Mouse (Mus musculus): ENCODE measurements around the gene Pxylp1. TPM values are rescaled to one million over a fixed set of nuclear protein-coding genes. Genes with fewer than 3 reads are reported as not detected.

Pxylp1 gene
- polyA plus RNA-seq, 1 experiment from 2014 or later = 22.7 TPM

DNA sequence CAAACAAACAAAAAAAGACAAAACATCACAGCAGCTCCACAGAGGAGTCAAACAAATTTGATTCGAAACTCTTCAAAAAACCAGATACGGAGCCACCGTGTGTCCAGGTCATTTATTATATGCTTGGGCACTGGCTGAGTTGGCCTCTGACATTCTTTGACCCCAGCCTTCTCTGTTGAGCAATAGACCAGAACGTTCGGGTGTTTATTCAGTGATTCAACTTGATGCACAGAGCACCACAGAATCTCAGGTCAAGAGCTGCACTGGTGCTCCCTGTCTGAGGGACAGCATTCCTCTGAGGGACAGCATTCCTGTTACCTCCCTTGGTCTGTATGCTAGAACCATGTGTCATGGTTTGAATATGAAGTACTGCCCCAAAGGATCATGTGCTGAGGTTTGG is 1.1 kb upstream of the Pxylp1 start:
- no peak for TF ChIP-seq CTCF (IDR thresholded peaks at IDR 0.05; ENCODE audit: low read depth)
- Histone ChIP-seq H3K4me2 (replicated peaks; ENCODE audit: low read depth) (no peak overlapping the region), H3K27me3 (replicated peaks; ENCODE audit: control insufficient read depth, insufficient read depth, low read length) (no peaks in the 10 kb centered on the region), H3K9ac (ENCODE audit: low read depth, low read length) (no peak overlapping the region), H3K4me3 (ENCODE audit: low read depth, low read length) (no peak overlapping the region), H3K36me3 (ENCODE audit: control insufficient read depth, insufficient read depth) (no peaks in the 10 kb centered on the region), H3K27ac (ENCODE audit: low read depth, low read length) (no peak overlapping the region), H3K9me3 (ENCODE audit: control insufficient read depth) (no peaks in the 10 kb centered on the region), H3K4me1 (replicated peaks; ENCODE audit: control insufficient read depth, insufficient read depth, low read length) (0 out of 2 replicates have a peak, but pooled peaks cover 8% of the 10 kb centered on the region)
- no peak for ATAC-seq
- WGBS = 66% methylated on average over 5 of the region's 5 CpGs

DNA sequence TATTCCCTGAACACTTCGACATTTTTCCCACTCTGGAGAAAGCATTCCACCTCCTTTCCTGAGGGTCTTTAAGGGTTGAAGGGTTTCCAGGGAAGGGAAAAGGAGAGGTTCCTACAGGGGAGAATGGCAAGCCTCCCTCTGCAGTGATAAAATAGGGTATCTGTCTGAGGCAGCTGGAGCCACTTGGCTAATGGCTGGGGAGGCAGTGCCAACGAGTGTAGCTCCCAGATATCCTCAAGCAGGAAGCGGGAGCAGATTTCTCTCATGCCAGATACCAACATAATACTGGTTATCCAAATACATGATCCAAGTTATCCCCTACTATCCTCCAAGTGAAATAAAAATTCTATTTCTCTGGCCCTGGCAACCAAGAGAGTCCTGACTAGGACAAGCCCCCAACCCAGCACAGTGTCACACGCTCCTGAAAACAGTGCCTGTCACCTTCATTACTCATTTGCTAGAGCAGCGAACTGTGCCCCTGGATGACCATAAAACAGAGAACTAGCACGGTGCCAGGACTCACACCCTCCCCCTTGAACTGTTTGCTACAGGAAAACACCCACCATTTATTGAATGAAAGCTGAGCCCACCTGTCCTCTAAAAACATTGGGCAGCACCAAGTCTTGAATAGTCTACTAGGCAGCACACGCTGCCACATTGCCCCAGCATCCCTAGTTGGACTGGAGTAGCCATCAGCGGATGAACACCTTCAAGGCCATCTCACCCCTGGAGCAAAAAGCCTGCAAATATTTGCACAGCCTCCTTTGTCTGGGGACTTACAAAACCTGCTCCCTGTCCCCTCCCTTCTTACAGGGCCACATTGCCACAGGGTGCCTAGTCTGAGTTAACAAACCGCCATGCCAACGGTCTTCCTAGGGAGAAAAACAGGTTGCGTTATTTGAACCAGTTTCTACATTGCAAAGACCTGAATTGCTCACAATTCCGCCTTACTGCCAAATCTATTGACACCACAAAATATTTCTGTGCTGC is 833 bp downstream of the Pxylp1 start:
- TF ChIP-seq CTCF (IDR thresholded peaks at IDR 0.05; ENCODE audit: low read depth) = no peak
- H3K4me2 ChIP-seq (replicated peaks; ENCODE audit: low read depth) = peak overlapping the region; percentile 24
- H3K27me3 ChIP-seq (replicated peaks; ENCODE audit: control insufficient read depth, insufficient read depth, low read length) = no peaks in the 10 kb centered on the region
- H3K9ac ChIP-seq (ENCODE audit: low read depth, low read length) = no peak overlapping the region
- no peaks in the 10 kb centered on the region for H3K36me3 ChIP-seq (ENCODE audit: control insufficient read depth, insufficient read depth)
- H3K9me3 ChIP-seq (ENCODE audit: control insufficient read depth) = no peaks in the 10 kb centered on the region
- peak; percentile 63 for ATAC-seq
- WGBS = 34% methylated on average over 12 of the region's 12 CpGs
- peaks cover 12% of the 10 kb centered on the region; the same call in 1 of the 2 replicates for H3K4me1 ChIP-seq (replicated peaks; ENCODE audit: control insufficient read depth, insufficient read depth, low read length)
- no peak overlapping the region for H3K4me3 ChIP-seq (ENCODE audit: low read depth, low read length)
- no peak overlapping the region for H3K27ac ChIP-seq (ENCODE audit: low read depth, low read length)

DNA sequence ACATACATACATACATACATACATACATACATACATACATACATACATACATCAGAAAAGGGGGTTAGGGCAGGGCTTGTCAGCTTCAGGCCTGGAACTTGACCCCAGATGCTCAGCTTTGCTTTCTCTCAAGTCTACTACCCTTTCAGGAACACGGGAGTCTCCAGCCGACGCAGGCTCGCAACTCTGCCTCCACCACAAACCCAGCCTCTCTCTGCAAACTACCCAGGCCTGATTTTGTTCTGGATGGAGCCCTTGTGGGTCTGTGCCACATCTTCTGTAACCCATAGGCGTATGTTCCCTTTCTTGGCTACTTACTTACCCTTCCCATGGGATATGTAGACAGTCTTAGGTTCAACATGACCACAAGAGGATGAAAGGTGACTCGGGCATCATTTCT is 1.7 kb downstream of the Pxylp1 start:
- Histone ChIP-seq H3K4me1 (replicated peaks; ENCODE audit: control insufficient read depth, insufficient read depth, low read length) (peaks cover 12% of the 10 kb centered on the region; the same call in 1 of the 2 replicates), H3K27ac (ENCODE audit: low read depth, low read length) (no peak overlapping the region), H3K4me3 (ENCODE audit: low read depth, low read length) (no peak overlapping the region), H3K27me3 (replicated peaks; ENCODE audit: control insufficient read depth, insufficient read depth, low read length) (no peaks in the 10 kb centered on the region), H3K4me2 (replicated peaks; ENCODE audit: low read depth) (no peak overlapping the region), H3K9ac (ENCODE audit: low read depth, low read length) (no peak overlapping the region), H3K36me3 (ENCODE audit: control insufficient read depth, insufficient read depth) (no peaks in the 10 kb centered on the region), H3K9me3 (ENCODE audit: control insufficient read depth) (no peaks in the 10 kb centered on the region)
- no peak for TF ChIP-seq CTCF (IDR thresholded peaks at IDR 0.05; ENCODE audit: low read depth)
- ATAC-seq = no peak
- WGBS = 91% methylated on average over 6 of the region's 6 CpGs

DNA sequence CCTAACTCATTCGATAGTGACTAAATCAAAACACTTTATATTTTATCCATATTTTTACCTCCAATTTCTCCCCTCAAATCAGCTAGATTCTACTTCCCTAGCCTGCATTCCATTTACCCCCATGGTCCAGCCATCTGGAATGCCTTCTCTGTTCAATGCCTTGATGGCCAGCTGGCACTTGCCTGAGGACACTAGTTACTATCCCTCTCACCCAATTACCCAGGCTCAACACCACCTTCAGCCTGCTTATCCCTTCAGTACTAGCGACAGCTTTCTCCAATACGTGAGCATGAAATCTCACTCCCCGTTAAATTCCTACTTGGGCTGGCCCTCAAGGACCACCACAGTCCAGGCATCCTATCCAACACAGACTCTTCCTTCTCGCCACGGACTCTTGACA is 2.2 kb downstream of the Pxylp1 start:
- H3K9me3 ChIP-seq (ENCODE audit: control insufficient read depth) = no peaks in the 10 kb centered on the region
- no peak for ATAC-seq
- no peak overlapping the region for H3K4me3 ChIP-seq (ENCODE audit: low read depth, low read length)
- no peak overlapping the region for H3K27ac ChIP-seq (ENCODE audit: low read depth, low read length)
- no peaks in the 10 kb centered on the region for H3K27me3 ChIP-seq (replicated peaks; ENCODE audit: control insufficient read depth, insufficient read depth, low read length)
- H3K4me1 ChIP-seq (replicated peaks; ENCODE audit: control insufficient read depth, insufficient read depth, low read length) = peaks cover 12% of the 10 kb centered on the region; the same call in 1 of the 2 replicates
- TF ChIP-seq CTCF (IDR thresholded peaks at IDR 0.05; ENCODE audit: low read depth) = no peak
- peak overlapping the region; percentile 94 for H3K4me2 ChIP-seq (replicated peaks; ENCODE audit: low read depth)
- 89% methylated on average over 6 of the region's 6 CpGs for WGBS
- 0 out of 2 replicates have a peak overlapping the region, but pooled peaks have one; percentile 84 for H3K9ac ChIP-seq (ENCODE audit: low read depth, low read length)
- no peaks in the 10 kb centered on the region for H3K36me3 ChIP-seq (ENCODE audit: control insufficient read depth, insufficient read depth)

DNA sequence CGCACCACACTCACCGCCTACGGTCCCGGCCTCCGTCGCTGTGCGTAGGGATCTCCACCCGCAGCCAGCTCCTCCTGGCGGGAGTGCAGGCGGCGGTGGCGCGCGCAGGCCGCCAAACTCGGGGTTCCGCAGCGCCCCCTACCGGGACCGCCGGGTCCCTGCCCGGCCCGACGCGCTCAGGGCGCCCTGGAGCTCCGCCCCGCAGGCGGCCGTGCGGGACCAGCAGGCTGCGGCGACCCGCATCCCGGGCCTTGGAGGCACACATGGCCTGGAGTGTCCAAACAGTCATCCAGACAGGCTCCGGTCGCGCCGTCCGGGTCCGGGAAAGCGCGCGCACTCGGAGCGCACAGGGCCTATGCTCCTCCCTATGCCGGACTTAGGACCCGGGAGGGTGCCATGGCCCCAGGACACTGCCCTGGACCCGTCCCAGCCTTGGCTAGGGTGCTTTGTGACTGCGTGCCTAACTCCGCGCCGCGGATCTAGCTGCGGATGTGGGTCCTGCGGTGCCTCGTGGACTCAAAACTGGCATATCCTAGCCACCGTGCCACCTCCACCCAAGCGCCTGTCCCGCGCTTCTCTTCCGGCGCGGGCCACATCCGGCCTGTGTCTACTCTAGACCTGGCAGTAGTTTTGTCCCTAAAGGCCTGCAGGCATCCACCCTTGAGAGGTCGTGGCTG is 3.0 kb downstream of the Pxylp1 start:
- WGBS = 2% methylated on average over 57 of the region's 66 CpGs
- H3K9me3 ChIP-seq (ENCODE audit: control insufficient read depth) = no peaks in the 10 kb centered on the region
- peak overlapping the region; percentile 84 for H3K9ac ChIP-seq (ENCODE audit: low read depth, low read length)
- no peaks in the 10 kb centered on the region for H3K27me3 ChIP-seq (replicated peaks; ENCODE audit: control insufficient read depth, insufficient read depth, low read length)
- peak overlapping the region; percentile 80 for H3K27ac ChIP-seq (ENCODE audit: low read depth, low read length)
- peak overlapping the region; percentile 94 for H3K4me2 ChIP-seq (replicated peaks; ENCODE audit: low read depth)
- H3K36me3 ChIP-seq (ENCODE audit: control insufficient read depth, insufficient read depth) = no peaks in the 10 kb centered on the region
- ATAC-seq = peak; percentile 88
- H3K4me1 ChIP-seq (replicated peaks; ENCODE audit: control insufficient read depth, insufficient read depth, low read length) = peaks cover 12% of the 10 kb centered on the region; the same call in 1 of the 2 replicates
- TF ChIP-seq CTCF (IDR thresholded peaks at IDR 0.05; ENCODE audit: low read depth) = peak; percentile 87
- H3K4me3 ChIP-seq (ENCODE audit: low read depth, low read length) = peak overlapping the region; percentile 74

DNA sequence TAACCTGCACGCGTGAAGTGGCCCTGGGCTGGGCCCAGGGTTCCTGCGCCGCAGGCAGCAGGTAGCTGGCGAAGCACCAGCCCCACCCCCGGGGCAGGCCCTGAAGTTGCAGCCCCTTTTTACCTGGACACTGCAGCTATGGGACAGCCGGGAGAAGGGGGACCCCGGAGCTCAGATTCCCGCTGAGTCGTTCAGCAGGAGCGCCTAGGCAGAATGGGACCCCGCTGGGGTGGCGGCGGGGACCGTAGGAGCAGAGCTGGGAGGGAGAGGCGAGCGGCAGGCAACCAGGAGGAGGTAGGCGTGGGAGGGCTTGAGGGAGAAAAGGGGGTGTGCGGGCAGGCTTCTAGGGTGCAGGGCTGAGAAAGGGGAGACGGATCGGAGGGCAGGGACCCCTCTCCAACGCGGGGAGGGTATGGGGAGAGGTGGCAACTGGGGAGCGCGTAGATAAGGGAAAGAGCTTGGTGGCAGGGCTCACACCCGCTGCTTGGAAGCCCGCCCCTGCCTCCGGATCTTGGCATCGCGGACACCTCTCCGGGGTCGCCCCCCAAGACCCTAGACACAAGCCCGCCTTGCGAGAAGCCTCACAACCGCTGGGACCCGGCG is 3.6 kb downstream of the Pxylp1 start:
- H3K27me3 ChIP-seq (replicated peaks; ENCODE audit: control insufficient read depth, insufficient read depth, low read length) = no peaks in the 10 kb centered on the region
- under 1% methylated on average over 36 of the region's 37 CpGs for WGBS
- no peak for TF ChIP-seq CTCF (IDR thresholded peaks at IDR 0.05; ENCODE audit: low read depth)
- H3K27ac ChIP-seq (ENCODE audit: low read depth, low read length) = peak overlapping the region; percentile 80
- no peaks in the 10 kb centered on the region for H3K36me3 ChIP-seq (ENCODE audit: control insufficient read depth, insufficient read depth)
- H3K9ac ChIP-seq (ENCODE audit: low read depth, low read length) = peak overlapping the region; percentile 84
- H3K9me3 ChIP-seq (ENCODE audit: control insufficient read depth) = no peaks in the 10 kb centered on the region
- peaks cover 12% of the 10 kb centered on the region; the same call in 1 of the 2 replicates for H3K4me1 ChIP-seq (replicated peaks; ENCODE audit: control insufficient read depth, insufficient read depth, low read length)
- peak; percentile 18; the same call in 1 of the 2 replicates for ATAC-seq
- peak overlapping the region; percentile 94 for H3K4me2 ChIP-seq (replicated peaks; ENCODE audit: low read depth)
- peak overlapping the region; percentile 74 for H3K4me3 ChIP-seq (ENCODE audit: low read depth, low read length)

Data from intestine, postnatal 0 days (tissue).